Mouse (Mus musculus): ENCODE results near the gene Fastkd2. TPM values are rescaled to one million over a fixed set of nuclear protein-coding genes. Genes with fewer than 3 reads are reported as not detected.

The Fastkd2 gene
- total RNA-seq (2014; fragmentation: Nextera tagmentation) = 115 and 123 TPM in 2 replicates
- 60.5 and 65.4 TPM in 2 replicates for total RNA-seq (2017)
- polyA plus RNA-seq (2012) = 1.8 and 2.2 TPM in 2 replicates

GRCm38 (mm10) chr1:63730240-63730771, at the start of gene Fastkd2, which contains the start of gene Mdh1b:
Gene Fastkd2, plus strand, starts transcription at chr1:63730614.
Gene Mdh1b, minus strand, starts transcription at chr1:63730318.
- Histone ChIP-seq H3K27me3 (ENCODE audit: insufficient read depth, low read length) (peaks cover 3% of the 10 kb centered on the region), H3K4me1 (ENCODE audit: insufficient read depth, low read depth, low read length) (peaks cover 30% of the 10 kb centered on the region), H3K36me3 (replicated peaks) (peaks cover 25% of the 10 kb centered on the region), H3K4me3 (ENCODE audit: low read depth, low read length) (peak within 1 kb of the TSS; percentile 72), H3K9me3 (replicated peaks) (no peaks in the 10 kb centered on the region)
- no peak for TF ChIP-seq TAL1 (conservative IDR thresholded peaks at IDR 0.05; ENCODE audit: low read depth, low read length)
- TF ChIP-seq POLR2AphosphoS5 (IDR thresholded peaks at IDR 0.05; ENCODE audit: insufficient replicate concordance, low read depth, low read length) = no peak
- TF ChIP-seq GATA2 (IDR thresholded peaks at IDR 0.05; ENCODE audit: borderline replicate concordance, low read depth, low read length) = no peak
- TF ChIP-seq GATA1 (IDR thresholded peaks at IDR 0.05; ENCODE audit: borderline replicate concordance, low read length) = no peak
- no peak for TF ChIP-seq CTCF (IDR thresholded peaks at IDR 0.05; ENCODE audit: low read depth, low read length)
- ATAC-seq (ENCODE audit: extremely low read depth, insufficient number of reproducible peaks, low FRiP score, poor library complexity, severe bottlenecking) (peak; percentile 95), DNase-seq (ENCODE audit: low spot score) (peak; percentile 67)

- DNase-seq (ENCODE audit: low spot score) (no peak), ATAC-seq (ENCODE audit: extremely low read depth, insufficient number of reproducible peaks, low FRiP score, poor library complexity, severe bottlenecking) (no peak)
- no peak within 1 kb of the TSS for H3K4me3 ChIP-seq (ENCODE audit: low read depth, low read length)
- peaks cover 7% of the 10 kb centered on the region for H3K27me3 ChIP-seq (ENCODE audit: insufficient read depth, low read length)
- H3K9me3 ChIP-seq (replicated peaks) = no peaks in the 10 kb centered on the region
- no peaks in the 10 kb centered on the region for H3K36me3 ChIP-seq (replicated peaks)
- no peak for TF ChIP-seq TAL1 (conservative IDR thresholded peaks at IDR 0.05; ENCODE audit: low read depth, low read length)
- TF ChIP-seq GATA1 (IDR thresholded peaks at IDR 0.05; ENCODE audit: borderline replicate concordance, low read length) = no peak
- no peak for TF ChIP-seq POLR2AphosphoS5 (IDR thresholded peaks at IDR 0.05; ENCODE audit: insufficient replicate concordance, low read depth, low read length)
- no peak for TF ChIP-seq CTCF (IDR thresholded peaks at IDR 0.05; ENCODE audit: low read depth, low read length)
- TF ChIP-seq GATA2 (IDR thresholded peaks at IDR 0.05; ENCODE audit: borderline replicate concordance, low read depth, low read length) = no peak
- H3K4me1 ChIP-seq (ENCODE audit: insufficient read depth, low read depth, low read length) = no peaks in the 10 kb centered on the region
These were observed 43.6 kb upstream of the Fastkd2 start, which contains the start of gene Dytn for GRCm38 (mm10) chr1:63686827-63687226. Gene Dytn, minus strand, starts transcription at chr1:63686927.

GRCm38 (mm10) chr1:63696861-63697260, 33.6 kb upstream of the Fastkd2 start:
- H3K36me3 ChIP-seq (replicated peaks) = no peaks in the 10 kb centered on the region
- H3K4me3 ChIP-seq (ENCODE audit: low read depth, low read length) = no peak overlapping the region
- DNase-seq (ENCODE audit: low spot score) (no peak), ATAC-seq (ENCODE audit: extremely low read depth, insufficient number of reproducible peaks, low FRiP score, poor library complexity, severe bottlenecking) (no peak)
- TF ChIP-seq CTCF (IDR thresholded peaks at IDR 0.05; ENCODE audit: low read depth, low read length) = no peak
- no peaks in the 10 kb centered on the region for H3K9me3 ChIP-seq (replicated peaks)
- peaks cover 3% of the 10 kb centered on the region for H3K27me3 ChIP-seq (ENCODE audit: insufficient read depth, low read length)
- H3K4me1 ChIP-seq (ENCODE audit: insufficient read depth, low read depth, low read length) = peaks cover 21% of the 10 kb centered on the region

GRCm38 (mm10) chr1:63705733-63706132, 24.7 kb upstream of the Fastkd2 start:
- no peak for ATAC-seq (ENCODE audit: extremely low read depth, insufficient number of reproducible peaks, low FRiP score, poor library complexity, severe bottlenecking)
- DNase-seq (ENCODE audit: low spot score) = no peak
- Histone ChIP-seq H3K9me3 (replicated peaks) (no peaks in the 10 kb centered on the region), H3K4me3 (ENCODE audit: low read depth, low read length) (no peak overlapping the region), H3K4me1 (ENCODE audit: insufficient read depth, low read depth, low read length) (no peaks in the 10 kb centered on the region), H3K27me3 (ENCODE audit: insufficient read depth, low read length) (peaks cover 17% of the 10 kb centered on the region; the same call in 1 of the 2 replicates), H3K36me3 (replicated peaks) (no peaks in the 10 kb centered on the region)
- TF ChIP-seq CTCF (IDR thresholded peaks at IDR 0.05; ENCODE audit: low read depth, low read length) (no peak), GATA1 (IDR thresholded peaks at IDR 0.05; ENCODE audit: borderline replicate concordance, low read length) (no peak), TAL1 (conservative IDR thresholded peaks at IDR 0.05; ENCODE audit: low read depth, low read length) (no peak), GATA2 (IDR thresholded peaks at IDR 0.05; ENCODE audit: borderline replicate concordance, low read depth, low read length) (no peak), POLR2AphosphoS5 (IDR thresholded peaks at IDR 0.05; ENCODE audit: insufficient replicate concordance, low read depth, low read length) (no peak)

- TF ChIP-seq POLR2AphosphoS5 (IDR thresholded peaks at IDR 0.05; ENCODE audit: insufficient replicate concordance, low read depth, low read length) = no peak
- Histone ChIP-seq H3K27me3 (ENCODE audit: insufficient read depth, low read length) (peaks cover 21% of the 10 kb centered on the region), H3K36me3 (replicated peaks) (no peaks in the 10 kb centered on the region), H3K4me3 (ENCODE audit: low read depth, low read length) (no peak overlapping the region), H3K4me1 (ENCODE audit: insufficient read depth, low read depth, low read length) (no peaks in the 10 kb centered on the region), H3K9me3 (replicated peaks) (no peaks in the 10 kb centered on the region)
- no peak for ATAC-seq (ENCODE audit: extremely low read depth, insufficient number of reproducible peaks, low FRiP score, poor library complexity, severe bottlenecking)
- DNase-seq (ENCODE audit: low spot score) = no peak
These were observed 21.5 kb upstream of the Fastkd2 start for GRCm38 (mm10) chr1:63708876-63709275.

GRCm38 (mm10) chr1:63720161-63720560, 10.3 kb upstream of the Fastkd2 start:
- ATAC-seq (ENCODE audit: extremely low read depth, insufficient number of reproducible peaks, low FRiP score, poor library complexity, severe bottlenecking) (no peak), DNase-seq (ENCODE audit: low spot score) (no peak)
- no peak overlapping the region for H3K4me3 ChIP-seq (ENCODE audit: low read depth, low read length)
- H3K27me3 ChIP-seq (ENCODE audit: insufficient read depth, low read length) = peaks cover 25% of the 10 kb centered on the region
- H3K36me3 ChIP-seq (replicated peaks) = no peaks in the 10 kb centered on the region
- no peak for TF ChIP-seq GATA1 (IDR thresholded peaks at IDR 0.05; ENCODE audit: borderline replicate concordance, low read length)
- no peak for TF ChIP-seq TAL1 (conservative IDR thresholded peaks at IDR 0.05; ENCODE audit: low read depth, low read length)
- TF ChIP-seq POLR2AphosphoS5 (IDR thresholded peaks at IDR 0.05; ENCODE audit: insufficient replicate concordance, low read depth, low read length) = no peak
- no peak for TF ChIP-seq CTCF (IDR thresholded peaks at IDR 0.05; ENCODE audit: low read depth, low read length)
- no peak for TF ChIP-seq GATA2 (IDR thresholded peaks at IDR 0.05; ENCODE audit: borderline replicate concordance, low read depth, low read length)
- H3K4me1 ChIP-seq (ENCODE audit: insufficient read depth, low read depth, low read length) = no peaks in the 10 kb centered on the region
- no peaks in the 10 kb centered on the region for H3K9me3 ChIP-seq (replicated peaks)
